Mouse (Mus musculus): ENCODE measurements around the gene Itk. TPM values are rescaled to one million over a fixed set of nuclear protein-coding genes. Genes with fewer than 3 reads are reported as not detected.
"Not testable (repeated sequence)": the region's sequence is repeated elsewhere in the genome, so short reads cannot be mapped to it uniquely, and the experiment has no call there.

Gene Itk
- total RNA-seq (2021), result under 1 TPM; 0.34 to 0.41 TPM

DNA sequence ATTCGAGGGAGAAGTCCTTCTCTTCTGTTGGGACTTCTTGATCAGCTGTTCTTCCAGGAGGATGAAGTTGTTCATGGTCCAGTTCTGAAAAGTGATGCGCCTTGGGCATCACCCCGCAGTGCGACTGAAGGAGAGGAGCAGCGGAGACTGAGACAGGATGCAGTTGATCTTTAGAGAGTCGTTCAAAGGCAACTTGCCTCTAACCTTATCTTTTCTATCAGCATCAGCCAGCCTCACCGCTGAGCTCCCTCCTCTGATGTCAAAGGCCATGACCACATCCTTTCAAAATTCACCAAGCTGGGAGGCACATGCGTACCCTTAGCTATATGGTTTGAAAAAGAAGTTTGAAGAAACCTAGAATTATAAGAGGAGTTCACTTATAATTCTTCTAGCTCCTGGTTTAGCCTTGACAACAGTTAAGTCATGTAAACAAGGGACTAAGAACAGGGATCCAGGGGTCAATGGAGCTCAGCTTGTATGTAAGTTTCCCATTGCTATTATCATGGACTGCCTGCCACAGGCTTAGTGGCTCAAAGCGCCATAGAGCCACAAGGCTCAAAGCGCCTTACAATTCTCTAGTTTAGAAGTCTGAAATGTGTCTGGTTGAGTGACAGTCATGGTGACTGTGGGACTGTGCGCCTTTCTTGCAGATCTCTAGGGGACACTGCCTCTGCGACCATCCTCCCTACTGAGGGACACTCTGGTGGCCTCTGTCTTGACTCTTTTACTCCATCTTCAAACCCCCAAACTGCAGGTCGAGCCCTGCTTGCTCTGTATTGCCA lies at the start of gene Itk:
Gene Itk, minus strand, starts transcription at position 180 of the 782 bp plus-strand sequence.
- DNase-seq (ENCODE audit: extremely low spot score in 1 of 2, low spot score in 2 of 2), result no peak
- intact Hi-C loops (cut with DNase I), result no loop called here

DNA sequence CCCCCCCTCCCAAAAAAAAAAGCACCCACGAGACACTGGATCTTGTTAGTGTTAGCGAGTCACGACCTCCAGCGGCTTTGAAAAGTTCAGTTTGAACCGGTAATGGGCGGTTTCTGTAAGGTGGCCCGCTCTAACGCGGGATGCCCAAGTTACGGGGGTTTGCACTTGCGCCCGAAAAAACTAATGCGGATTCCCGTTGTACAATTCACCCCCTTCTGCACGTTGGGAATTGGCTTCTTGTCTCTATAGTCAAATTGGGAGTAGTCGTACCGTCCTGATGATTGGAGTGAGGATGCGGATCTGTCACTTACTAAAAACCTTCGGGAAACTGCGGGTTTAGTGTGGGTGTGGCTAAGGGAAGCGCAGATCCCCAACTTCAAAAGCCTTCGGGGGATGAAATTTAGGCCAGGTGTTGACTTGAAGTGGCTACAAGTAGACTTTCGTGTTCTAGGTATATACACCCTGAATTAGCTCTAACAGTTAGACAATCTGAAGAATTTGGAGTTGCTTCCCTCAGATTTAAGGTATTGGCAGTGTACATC lies 48.2 kb upstream of the Itk start:
- intact Hi-C loops (cut with DNase I), result loop anchor here (2.0 kb wide), 1 partner anchor 129 kb away; no protein-coding TSS in a partner anchor
- DNase-seq (ENCODE audit: extremely low spot score in 1 of 2, low spot score in 2 of 2), result peak in 1 of 2 experiments; percentile 4

DNA sequence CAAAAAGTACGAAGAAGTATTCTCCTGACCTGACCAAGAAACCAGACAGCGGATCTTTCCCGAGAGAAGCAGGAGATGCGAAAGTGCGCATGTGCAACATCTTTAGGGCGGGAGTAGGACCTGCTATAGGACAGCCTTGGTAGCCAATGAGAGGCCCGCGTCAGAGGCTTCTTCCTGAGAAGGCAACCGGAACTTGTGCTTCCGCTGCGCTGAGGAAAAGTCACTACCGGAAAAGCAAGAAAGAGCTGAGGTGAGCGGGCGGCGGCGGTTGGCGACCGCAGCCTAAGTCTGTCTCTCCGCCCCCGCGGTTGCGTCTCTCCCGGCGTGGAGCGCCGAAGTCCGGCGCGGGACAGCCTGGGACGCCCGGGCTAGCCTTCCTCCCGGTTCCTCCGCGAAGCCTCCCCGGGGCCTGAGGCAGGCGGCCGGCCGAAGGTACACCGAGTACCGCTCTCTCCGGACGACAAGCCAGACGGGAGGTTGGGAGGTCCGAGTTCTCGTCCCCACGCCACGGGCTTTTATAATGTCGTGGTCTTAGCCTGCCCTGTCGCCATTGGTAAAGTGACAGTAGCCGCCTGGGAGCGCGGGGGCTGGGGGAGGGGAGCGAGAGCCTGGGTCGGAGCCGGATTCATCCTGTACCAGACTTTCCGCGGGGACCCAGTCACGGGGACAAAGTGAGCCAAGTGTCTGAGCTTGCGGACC lies 47.6 kb upstream of the Itk start, which contains the start of gene Med7:
Gene Med7, plus strand, starts transcription at position 166 of the 699 bp plus-strand sequence.
- DNase-seq (ENCODE audit: extremely low spot score in 1 of 2, low spot score in 2 of 2), result peak; percentile 95 to 97
- intact Hi-C loops (cut with DNase I), result loop anchor here (2.0 kb wide), 1 partner anchor 128 kb away; no protein-coding TSS in a partner anchor

DNA sequence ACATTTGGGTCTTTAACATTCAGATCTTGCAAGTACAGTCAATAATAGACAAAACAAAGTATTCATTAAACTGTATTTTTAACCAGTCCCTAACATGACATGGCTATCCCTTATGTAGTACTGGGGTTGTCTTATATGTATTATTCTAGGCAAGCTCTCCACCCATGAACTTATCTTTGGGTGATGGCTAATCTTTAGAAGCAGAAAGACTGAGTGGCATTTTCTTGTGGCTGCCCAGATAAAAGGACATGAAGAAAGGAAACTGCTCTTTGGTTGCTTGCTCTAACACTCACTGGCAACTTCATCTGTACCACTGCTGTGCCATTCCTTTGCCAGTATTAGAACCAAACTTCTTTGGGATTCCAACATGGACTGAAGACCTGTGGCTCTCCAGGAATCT lies 46.0 kb upstream of the Itk start:
- intact Hi-C loops (cut with DNase I), result no loop called here
- DNase-seq (ENCODE audit: extremely low spot score in 1 of 2, low spot score in 2 of 2), result no peak

DNA sequence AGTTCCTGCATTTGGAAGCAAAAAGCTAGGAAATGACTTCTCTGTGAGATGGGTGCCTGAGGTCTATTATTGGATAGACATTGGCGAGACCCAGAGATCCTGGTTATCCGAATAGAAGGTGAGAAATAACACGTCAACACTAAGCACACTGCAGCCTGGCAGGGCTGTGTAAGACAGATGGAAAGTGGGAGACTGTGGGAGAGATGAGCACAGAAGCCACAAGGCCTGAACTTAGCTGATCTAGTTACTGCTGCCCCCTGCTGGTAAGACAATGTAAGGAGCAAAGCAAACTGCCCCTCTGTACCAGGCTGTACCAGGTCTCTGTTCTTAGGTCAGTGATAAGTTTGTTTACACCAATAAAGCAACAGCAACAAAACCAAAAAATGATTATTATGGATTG lies 41.8 kb upstream of the Itk start:
- intact Hi-C loops (cut with DNase I), result loop anchor here (5.0 kb wide), 1 partner anchor 154 kb away; no protein-coding TSS in a partner anchor
- peak; percentile 80 to 85 for DNase-seq (ENCODE audit: extremely low spot score in 1 of 2, low spot score in 2 of 2)

DNA sequence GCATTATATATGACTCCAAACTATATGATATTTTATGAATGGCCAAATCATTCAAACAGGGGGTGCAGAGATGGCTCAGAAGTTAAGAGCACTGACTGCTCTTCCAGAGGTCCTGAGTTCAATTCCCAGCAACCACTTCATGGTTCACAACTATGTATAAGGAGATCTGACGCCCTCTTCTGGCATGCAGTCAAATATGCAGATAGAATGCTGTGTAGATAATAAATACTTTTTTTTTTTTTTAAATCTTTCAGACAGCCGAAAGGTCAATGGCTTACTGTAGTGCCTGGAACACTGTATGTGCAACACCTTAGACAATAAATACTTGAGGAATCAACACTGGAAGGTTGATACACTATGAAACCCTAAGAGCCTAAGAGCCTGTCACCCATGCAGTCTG lies 40.8 kb upstream of the Itk start:
- DNase-seq (ENCODE audit: extremely low spot score in 1 of 2, low spot score in 2 of 2), result no peak
- intact Hi-C loops (cut with DNase I), result loop anchor here (5.0 kb wide), 1 partner anchor 153 kb away; no protein-coding TSS in a partner anchor

DNA sequence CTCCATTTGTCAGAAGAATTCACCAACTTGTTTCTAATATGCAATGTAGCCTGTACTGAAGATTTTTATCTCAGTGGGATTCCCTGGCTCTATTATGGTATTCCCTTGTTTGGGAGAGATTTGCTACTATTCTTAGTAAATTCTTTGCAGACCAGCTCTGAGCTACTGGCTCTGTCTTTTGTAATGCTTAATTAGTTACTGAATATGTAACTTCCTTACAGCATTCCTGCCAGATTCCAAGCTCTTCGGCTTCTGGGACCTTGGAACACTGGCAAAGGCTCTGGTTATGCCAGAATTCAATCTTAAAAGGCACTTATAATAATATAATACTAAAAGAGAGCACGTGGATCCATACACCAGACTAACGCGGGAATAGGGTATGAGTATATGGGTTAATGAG lies 38.8 kb upstream of the Itk start:
- DNase-seq (ENCODE audit: extremely low spot score in 1 of 2, low spot score in 2 of 2); intact Hi-C loops (cut with DNase I): not testable (repeated sequence)

DNA sequence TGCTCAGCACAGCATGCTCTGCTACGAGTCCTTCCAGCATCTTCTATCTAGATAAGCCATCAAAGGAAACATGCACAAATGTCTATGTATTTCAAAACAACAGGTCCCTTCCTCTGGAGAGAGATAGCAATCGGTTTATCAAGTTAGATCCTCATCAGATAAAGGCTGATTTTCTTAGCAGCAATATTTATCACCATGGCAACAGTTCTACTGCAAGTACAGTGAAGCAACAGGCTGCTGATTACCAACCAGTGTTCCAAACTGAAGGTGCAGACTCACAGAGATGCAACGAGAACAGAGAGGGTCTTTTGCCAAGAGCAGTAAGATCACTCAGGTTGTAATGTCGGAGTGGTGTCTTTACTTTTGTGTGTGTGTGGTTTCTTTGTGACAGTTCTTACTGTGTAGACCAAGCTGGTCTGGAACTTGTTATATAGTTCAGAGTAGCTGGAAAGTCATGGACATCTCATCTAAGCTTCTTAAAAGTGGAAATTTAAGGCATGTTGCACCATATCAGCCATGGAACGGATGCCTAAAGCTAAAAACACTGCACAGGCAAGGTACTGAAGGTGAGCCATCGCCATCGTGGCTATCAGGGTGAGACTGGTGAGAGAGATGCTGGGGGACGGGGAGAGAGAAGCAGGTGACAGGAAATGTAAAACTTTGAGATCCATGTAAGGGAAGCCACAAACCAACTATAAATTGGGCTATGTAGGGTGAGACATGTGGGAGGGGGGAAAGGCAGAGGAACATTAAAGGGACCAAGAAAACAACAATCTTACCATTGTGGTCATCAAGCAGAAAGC lies 32.0 kb upstream of the Itk start:
- intact Hi-C loops (cut with DNase I), result no loop called here
- DNase-seq (ENCODE audit: extremely low spot score in 1 of 2, low spot score in 2 of 2), result no peak

DNA sequence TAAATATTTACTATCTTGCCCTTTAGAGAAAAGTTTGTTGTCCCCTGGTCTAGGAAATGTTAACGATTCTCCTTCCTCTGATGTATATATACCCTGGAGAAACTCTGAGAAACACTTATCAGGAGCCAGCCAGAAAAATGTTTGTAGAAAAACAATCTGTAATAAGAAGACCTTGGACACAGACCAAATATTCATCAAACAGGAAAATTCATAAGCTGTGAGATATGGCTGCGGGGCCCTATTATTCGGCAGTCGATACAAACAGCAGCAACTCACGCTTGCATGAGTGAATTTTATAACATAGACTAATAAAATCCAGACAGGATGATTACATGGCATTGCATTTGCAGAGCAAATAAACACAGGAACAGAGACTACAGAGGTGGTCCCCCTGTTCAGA lies 29.5 kb upstream of the Itk start:
- intact Hi-C loops (cut with DNase I), result no loop called here
- DNase-seq (ENCODE audit: extremely low spot score in 1 of 2, low spot score in 2 of 2), result no peak

DNA sequence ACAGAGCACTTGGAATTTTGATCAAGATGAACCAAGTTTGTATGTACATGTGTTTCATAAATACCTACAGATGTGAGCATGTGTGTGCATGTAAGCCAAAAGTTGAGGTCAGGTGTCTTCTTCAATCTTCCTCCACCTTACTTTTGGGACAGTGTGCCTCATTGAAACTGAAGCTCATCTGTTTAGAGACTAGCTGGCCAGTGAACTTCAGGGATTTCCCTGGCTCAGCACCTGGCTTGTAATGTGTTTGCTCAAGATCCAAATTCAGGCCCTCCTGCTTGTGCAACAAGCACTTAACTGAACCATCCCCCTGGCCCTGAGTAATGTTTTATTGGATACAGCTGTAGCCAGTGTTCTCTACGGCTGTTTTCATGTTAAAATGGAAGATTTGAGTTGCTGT lies 29.1 kb upstream of the Itk start:
- intact Hi-C loops (cut with DNase I), result no loop called here
- DNase-seq (ENCODE audit: extremely low spot score in 1 of 2, low spot score in 2 of 2), result no peak

DNA sequence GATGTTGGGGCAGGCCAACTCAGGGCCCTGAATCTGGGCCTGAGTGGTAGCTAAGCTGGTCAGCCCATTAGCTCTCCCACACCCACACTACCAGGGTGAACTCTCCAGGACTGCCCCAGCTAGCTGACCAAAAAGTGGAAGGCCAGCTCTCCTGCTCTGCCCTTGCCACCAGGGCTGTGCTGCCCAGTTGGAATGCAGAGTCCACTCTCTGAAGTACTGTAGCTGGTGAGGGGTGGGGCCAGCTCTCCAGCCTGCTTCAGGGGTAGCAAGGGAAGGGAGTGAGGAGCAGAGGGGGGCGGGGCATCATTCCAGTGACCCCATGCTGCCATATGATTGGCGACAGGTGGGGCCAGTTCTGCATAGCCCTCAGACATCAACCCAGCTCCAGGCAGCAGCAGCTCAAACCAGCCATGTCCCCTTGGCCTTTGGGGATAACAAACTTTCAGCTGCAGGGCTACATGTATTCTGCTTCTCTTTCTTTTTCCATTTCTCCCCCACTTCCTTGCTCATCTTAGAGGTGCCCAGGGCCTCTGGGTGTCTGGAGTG lies 20.8 kb upstream of the Itk start:
- intact Hi-C loops (cut with DNase I), result no loop called here
- no peak for DNase-seq (ENCODE audit: extremely low spot score in 1 of 2, low spot score in 2 of 2)

DNA sequence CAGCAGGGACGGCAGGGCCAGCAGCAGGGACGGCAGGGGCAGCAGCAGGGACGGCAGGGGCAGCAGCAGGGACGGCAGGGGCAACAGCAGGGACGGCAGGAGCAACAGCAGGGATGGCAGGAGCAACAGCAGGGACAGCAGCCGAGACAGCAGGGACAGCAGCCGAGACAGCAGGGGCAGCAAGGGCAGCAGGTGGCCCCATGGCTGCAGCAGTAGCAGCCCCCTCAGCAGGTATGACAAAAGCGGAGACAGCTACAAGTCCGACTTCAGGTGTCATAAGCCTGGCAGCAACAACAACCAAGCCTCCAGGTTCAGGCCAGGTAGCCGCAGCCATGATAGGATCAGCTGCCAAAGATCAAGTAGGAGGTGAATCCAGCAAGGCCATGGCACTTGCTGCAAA lies 17.4 kb upstream of the Itk start:
- intact Hi-C loops (cut with DNase I), result no loop called here
- DNase-seq (ENCODE audit: extremely low spot score in 1 of 2, low spot score in 2 of 2), result no peak

DNA sequence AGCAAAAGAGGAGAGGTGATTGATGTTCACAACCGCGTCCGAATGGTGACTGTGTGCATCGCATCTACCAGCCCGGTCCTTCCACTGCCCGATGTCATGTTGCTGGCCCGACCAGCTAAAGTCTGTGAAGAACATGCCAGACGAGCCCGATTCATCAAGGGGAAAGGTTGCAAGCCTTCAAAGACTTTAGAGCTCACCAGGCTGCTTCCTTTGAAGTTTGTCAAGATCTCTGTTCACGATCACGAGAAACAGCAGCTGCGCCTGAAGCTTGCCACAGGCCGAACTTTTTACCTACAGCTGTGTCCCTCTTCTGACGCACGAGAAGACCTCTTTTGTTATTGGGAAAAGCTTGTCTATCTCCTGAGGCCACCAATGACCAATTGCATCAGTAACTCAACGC lies 15.7 kb upstream of the Itk start:
- DNase-seq (ENCODE audit: extremely low spot score in 1 of 2, low spot score in 2 of 2), result no peak
- intact Hi-C loops (cut with DNase I), result no loop called here

DNA sequence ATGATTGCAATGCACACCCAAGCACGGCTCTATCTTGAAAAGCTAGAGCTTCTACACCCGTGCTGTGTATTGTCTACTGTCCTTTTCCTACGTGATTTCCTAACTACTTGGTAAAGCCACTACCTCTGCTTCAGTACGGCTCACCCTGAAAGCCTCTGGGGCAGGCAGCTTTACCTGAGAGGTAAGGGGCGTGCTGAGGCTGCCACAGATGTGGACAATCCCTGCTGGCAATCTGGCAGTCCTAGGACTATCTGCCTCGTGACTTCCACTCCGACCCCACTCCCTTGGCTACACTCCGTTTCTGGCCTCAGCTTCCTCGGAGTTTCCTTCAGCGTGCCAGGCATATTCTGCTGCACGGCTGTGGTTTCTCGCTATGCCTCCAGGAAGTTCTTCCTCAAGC lies 12.2 kb upstream of the Itk start:
- DNase-seq (ENCODE audit: extremely low spot score in 1 of 2, low spot score in 2 of 2), result no peak
- intact Hi-C loops (cut with DNase I), result no loop called here

DNA sequence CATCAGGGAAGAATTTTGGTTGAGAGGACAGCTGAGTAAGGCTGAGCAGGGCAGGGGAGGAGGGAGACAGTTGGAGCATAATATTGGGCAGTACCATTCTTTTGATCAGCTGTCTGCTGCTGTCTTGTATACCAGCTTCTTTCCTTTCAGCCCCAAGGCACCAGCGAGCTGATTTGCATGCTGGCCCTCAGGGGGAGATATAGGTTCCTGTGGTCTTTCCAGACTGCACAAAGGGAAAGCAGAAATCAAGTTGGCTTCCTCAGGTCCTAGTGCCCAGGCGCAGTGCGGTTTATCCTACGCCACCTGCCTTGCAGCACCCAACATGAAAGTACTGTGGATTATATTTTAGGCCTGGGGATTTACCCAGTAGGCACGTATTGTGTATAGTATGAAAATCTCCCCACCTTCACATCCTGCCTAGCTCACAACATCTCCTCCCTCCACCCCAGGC lies 9.6 kb upstream of the Itk start:
- no peak for DNase-seq (ENCODE audit: extremely low spot score in 1 of 2, low spot score in 2 of 2)
- intact Hi-C loops (cut with DNase I), result no loop called here

DNA sequence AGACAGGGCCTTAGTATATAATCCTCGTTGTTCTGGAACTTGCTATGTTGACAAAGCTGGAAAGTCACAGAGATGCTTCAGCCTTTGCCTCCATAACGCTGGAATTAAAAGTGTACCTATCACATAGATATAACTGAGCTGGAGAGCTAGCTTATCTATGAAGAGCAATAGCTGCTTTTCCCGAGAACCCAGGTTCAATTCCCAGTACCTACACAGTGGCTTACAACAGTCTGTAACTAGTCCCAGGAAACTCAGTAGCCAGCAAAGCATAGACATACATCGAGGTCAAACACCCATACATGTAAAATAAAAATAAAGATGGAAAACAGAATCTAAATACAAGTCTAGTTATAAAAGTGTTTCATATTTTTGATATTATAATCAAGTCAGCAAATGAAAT lies 9.2 kb upstream of the Itk start:
- no peak for DNase-seq (ENCODE audit: extremely low spot score in 1 of 2, low spot score in 2 of 2)
- intact Hi-C loops (cut with DNase I), result no loop called here

DNA sequence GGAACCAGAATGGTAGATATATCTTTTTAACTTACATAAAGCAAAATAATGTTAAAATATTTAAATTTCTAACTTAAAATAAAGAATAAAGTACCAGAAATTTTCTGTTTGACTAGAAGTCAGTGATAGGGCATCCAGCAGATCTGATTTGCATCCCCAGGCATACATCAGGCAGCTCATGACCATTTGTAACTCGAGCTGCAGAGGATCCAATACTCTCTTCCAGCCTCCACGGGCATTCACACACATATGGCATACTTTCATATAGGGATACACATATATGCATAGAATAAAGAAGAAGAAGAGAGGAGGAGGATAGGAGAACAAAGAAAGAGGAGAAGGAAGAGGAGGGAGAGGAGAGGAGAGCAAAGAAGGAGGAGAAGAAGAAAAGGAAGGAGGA lies 8.6 kb upstream of the Itk start:
- no peak for DNase-seq (ENCODE audit: extremely low spot score in 1 of 2, low spot score in 2 of 2)
- intact Hi-C loops (cut with DNase I), result no loop called here

DNA sequence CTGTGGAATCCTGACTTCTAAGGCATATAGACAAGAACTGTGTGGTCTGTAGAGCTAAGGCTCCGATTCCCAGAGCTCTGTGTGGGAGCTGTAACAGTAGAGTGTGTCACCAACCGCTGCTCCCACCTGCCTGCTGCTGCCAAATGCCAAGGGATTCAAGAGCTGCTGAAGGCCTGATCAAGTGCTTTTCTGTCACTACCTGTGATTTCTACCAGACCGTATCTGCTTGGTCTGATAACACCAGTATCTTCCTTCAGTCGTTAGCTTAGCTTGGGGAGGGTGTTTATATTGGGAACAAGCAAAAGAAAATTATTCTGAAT lies 7.5 kb upstream of the Itk start:
- intact Hi-C loops (cut with DNase I), result no loop called here
- no peak for DNase-seq (ENCODE audit: extremely low spot score in 1 of 2, low spot score in 2 of 2)

Measured in left cerebral cortex, postnatal 10 days (tissue).